Mouse (Mus musculus) liver, embryonic 14.5 days (tissue): ENCODE measurements at regions not wholly inside any gene's neighbourhood (a gene's known extent, or its start where the extent isn't known, plus 50 kb on each side); places are given as distances from the start of the nearest gene placed in this dataset.

ENCODE experiments used
- CTCF ChIP-seq: IDR thresholded peaks from 2 replicates; pipeline ENCODE4 v1.5.1; 2016; ENCODE audit warnings: antibody characterized with exemption, low read depth, control low read depth
- EP300 ChIP-seq: IDR thresholded peaks from 2 replicates; pipeline ENCODE4 v1.6.1; 2016; ENCODE audit warnings: antibody characterized with exemption, low read depth

- TF ChIP-seq CTCF (no peak), EP300 (no peak)
Observed at GRCm38 (mm10) chr6:99919816-99920562, 193.8 kb upstream of the Prok2 start.
